Mouse (Mus musculus): ENCODE measurements around the gene Grpel1. TPM values are rescaled to one million over a fixed set of nuclear protein-coding genes. Genes with fewer than 3 reads are reported as not detected.

The Grpel1 gene
- polyA plus RNA-seq, 1 experiment from 2014 or later: 49.2 TPM

DNA sequence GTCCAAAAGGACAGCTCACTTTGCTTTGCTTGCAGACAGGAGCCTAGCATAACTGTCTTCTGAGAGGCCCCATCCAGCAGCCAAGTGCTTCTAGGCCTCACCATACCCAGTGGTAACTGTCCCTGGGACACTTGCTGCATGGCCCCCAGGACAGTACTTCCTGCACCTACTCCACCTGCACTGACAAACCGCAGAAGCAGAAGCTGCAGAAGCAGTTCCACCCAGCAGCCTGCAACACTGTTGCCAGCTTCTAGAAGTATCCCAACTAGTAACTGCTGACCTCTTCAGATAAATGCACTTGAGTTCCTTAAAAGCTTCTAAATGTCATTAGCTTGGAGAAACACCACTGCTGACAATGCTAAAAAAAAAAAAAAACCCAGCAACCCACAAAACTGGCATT, 50.3 kb downstream of the Grpel1 start:
- Histone ChIP-seq H3K4me3 (replicated peaks) (no peak overlapping the region), H3K27me3 (no peaks in the 10 kb centered on the region), H3K4me1 (no peaks in the 10 kb centered on the region), H3K36me3 (peaks cover 86% of the 10 kb centered on the region), H3K9ac (no peak overlapping the region), H3K4me2 (replicated peaks) (no peak overlapping the region), H3K9me3 (replicated peaks) (no peaks in the 10 kb centered on the region), H3K27ac (replicated peaks) (no peak overlapping the region)
- ATAC-seq (ENCODE audit: insufficient number of reproducible peaks, low FRiP score, low TSS enrichment, low read depth): no peak
- WGBS: 92% methylated on average over 1 of the region's 1 CpGs

DNA sequence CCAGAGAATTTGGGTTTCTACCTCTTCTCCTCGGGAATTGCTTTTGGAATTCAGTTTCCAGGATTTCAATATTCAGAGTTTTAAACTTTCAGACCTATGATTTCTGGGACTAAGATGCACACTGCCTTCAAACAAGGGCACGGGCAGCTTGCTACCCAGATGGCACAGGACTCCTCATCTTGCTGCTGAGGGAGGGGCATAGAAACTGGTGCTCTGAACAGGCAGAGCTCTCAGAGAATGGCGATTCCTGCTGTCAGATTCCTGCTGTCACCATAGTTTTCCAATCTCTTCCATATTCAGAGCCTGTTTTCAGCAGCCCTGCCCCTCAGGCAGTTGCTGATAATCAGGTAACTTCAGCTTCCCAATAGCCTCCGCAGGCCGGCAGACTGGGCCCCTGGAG, 50.8 kb downstream of the Grpel1 start:
- Histone ChIP-seq H3K4me1 (no peaks in the 10 kb centered on the region), H3K27ac (replicated peaks) (no peak overlapping the region), H3K9me3 (replicated peaks) (no peaks in the 10 kb centered on the region), H3K36me3 (peaks cover 86% of the 10 kb centered on the region), H3K4me2 (replicated peaks) (no peak overlapping the region), H3K27me3 (no peaks in the 10 kb centered on the region), H3K4me3 (replicated peaks) (no peak overlapping the region), H3K9ac (no peak overlapping the region)
- 75% methylated on average over 5 of the region's 5 CpGs for WGBS
- ATAC-seq (ENCODE audit: insufficient number of reproducible peaks, low FRiP score, low TSS enrichment, low read depth): no peak

DNA sequence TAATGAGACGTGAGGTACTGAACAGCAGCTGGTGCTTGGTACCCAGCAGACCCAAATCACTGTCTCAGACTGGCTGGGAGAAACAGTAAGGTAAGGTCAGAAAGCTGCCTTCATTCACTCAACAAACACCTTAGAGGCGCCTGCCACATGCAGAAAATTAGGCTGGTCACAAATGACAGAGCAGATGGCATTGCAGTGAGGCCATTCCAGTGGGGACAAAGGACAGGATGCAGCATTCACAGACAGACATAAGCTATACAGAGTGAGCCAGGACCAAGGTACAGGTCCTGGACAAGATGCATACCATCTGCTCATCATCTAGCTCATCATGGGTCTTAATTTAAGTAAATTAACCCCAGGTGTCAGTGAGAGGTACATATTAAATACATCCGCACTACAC, 52.8 kb downstream of the Grpel1 start:
- H3K27me3 ChIP-seq: no peaks in the 10 kb centered on the region
- no peak overlapping the region for H3K9ac ChIP-seq
- H3K4me1 ChIP-seq: no peaks in the 10 kb centered on the region
- ATAC-seq (ENCODE audit: insufficient number of reproducible peaks, low FRiP score, low TSS enrichment, low read depth): no peak
- H3K36me3 ChIP-seq: peaks cover 85% of the 10 kb centered on the region
- H3K4me3 ChIP-seq (replicated peaks): no peak overlapping the region
- H3K9me3 ChIP-seq (replicated peaks): no peaks in the 10 kb centered on the region
- no peak overlapping the region for H3K4me2 ChIP-seq (replicated peaks)
- WGBS: 64% methylated on average over 3 of the region's 3 CpGs
- H3K27ac ChIP-seq (replicated peaks): no peak overlapping the region

DNA sequence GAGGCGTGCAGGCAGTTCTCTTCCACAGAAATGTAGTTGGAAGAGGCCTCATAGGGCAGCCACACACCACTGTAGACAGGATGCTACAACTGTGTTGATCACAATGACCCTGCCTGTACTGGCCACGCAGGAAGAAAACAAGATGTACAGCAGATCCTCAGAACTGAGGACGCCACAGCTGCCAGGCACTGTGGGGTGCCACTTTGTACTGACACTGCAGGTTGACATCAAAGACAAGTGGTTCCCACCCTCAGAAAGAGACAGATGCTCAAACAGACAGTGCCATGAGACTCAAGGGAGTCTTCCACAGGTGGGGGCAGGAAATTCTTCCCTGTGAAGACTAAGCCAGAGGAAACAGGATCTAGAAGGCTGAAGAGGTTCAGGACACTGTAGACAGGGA, 55.0 kb downstream of the Grpel1 start:
- Histone ChIP-seq H3K9ac (no peak overlapping the region), H3K4me2 (replicated peaks) (no peak overlapping the region), H3K36me3 (peaks cover 74% of the 10 kb centered on the region), H3K4me3 (replicated peaks) (no peak overlapping the region), H3K4me1 (no peaks in the 10 kb centered on the region), H3K27me3 (no peaks in the 10 kb centered on the region), H3K9me3 (replicated peaks) (no peaks in the 10 kb centered on the region), H3K27ac (replicated peaks) (no peak overlapping the region)
- no peak for ATAC-seq (ENCODE audit: insufficient number of reproducible peaks, low FRiP score, low TSS enrichment, low read depth)
- 87% methylated on average over 3 of the region's 3 CpGs for WGBS

DNA sequence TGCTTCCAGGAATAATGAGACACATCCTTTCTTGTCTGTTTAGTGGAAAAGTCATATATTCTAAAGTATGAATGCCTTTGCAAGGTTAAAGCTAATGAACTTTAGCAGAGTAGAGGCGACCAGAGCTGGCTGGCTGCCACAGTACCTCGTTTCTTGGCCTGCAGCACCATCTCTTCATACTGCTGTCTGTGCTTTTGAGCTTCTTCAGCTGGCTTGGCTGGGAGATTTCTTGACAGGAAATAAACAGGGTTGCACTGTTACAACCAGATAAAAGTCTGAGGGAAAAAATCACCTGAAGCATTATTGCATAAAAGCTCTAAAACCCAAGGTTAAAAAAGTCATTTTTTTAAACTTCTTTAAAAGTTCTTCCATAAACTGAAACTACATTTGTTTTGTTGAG, 58.0 kb downstream of the Grpel1 start:
- H3K9me3 ChIP-seq (replicated peaks): no peaks in the 10 kb centered on the region
- no peak overlapping the region for H3K4me2 ChIP-seq (replicated peaks)
- peaks cover 62% of the 10 kb centered on the region for H3K36me3 ChIP-seq
- ATAC-seq (ENCODE audit: insufficient number of reproducible peaks, low FRiP score, low TSS enrichment, low read depth): no peak
- H3K27me3 ChIP-seq: no peaks in the 10 kb centered on the region
- H3K27ac ChIP-seq (replicated peaks): no peak overlapping the region
- peaks cover under 1% of the 10 kb centered on the region; the same call in 1 of the 2 replicates for H3K4me1 ChIP-seq
- WGBS: 68% methylated on average over 2 of the region's 2 CpGs
- H3K9ac ChIP-seq: no peak overlapping the region
- no peak overlapping the region for H3K4me3 ChIP-seq (replicated peaks)

DNA sequence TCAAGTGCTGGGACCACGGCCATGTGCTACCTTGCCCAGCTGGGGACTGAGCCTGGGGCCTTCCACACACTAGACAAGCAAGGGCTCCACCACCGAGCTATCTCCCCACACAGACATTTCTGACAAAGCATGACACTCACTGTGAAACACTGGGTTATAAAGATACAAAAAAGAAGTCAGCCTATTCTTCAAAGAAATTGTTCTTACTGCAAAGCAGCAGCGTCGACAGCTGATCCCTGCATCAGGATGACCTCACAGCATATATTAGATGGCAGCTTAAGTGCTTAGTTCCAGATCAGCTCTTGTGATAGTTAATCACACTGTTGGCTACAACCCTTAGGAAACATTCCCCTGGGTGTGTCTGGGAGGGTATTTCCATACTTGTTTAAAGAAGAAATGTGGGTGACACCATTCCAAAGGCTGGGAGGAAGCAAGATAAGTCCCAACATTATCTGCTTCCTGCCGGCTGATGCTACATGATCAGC, 58.5 kb downstream of the Grpel1 start:
- H3K4me2 ChIP-seq (replicated peaks): no peak overlapping the region
- no peaks in the 10 kb centered on the region for H3K9me3 ChIP-seq (replicated peaks)
- 74% methylated on average over 5 of the region's 5 CpGs for WGBS
- H3K4me3 ChIP-seq (replicated peaks): no peak overlapping the region
- H3K4me1 ChIP-seq: peaks cover 5% of the 10 kb centered on the region; the same call in 1 of the 2 replicates
- H3K27ac ChIP-seq (replicated peaks): no peak overlapping the region
- peaks cover 58% of the 10 kb centered on the region for H3K36me3 ChIP-seq
- ATAC-seq (ENCODE audit: insufficient number of reproducible peaks, low FRiP score, low TSS enrichment, low read depth): no peak
- no peak overlapping the region for H3K9ac ChIP-seq
- no peaks in the 10 kb centered on the region for H3K27me3 ChIP-seq

Other genes with a start within 250 kb of the Grpel1 start
- 25.3 and 26.2 TPM in 2 replicates for gene Sorcs2, start 66.9 kb upstream of the Grpel1 start, polyA plus RNA-seq (2015; fragmentation: Nextera tagmentation; extraction: Ambion mirVana)
- gene Tada2b, start 19.3 kb downstream of the Grpel1 start, polyA plus RNA-seq (2015; fragmentation: Nextera tagmentation; extraction: Ambion mirVana): 1.8 and 2.3 TPM in 2 replicates
- gene Ccdc96, start 19.6 kb downstream of the Grpel1 start, polyA plus RNA-seq (2015; fragmentation: Nextera tagmentation; extraction: Ambion mirVana): 2.0 and 3.8 TPM in 2 replicates
- gene Tbc1d14, start 128.3 kb downstream of the Grpel1 start, polyA plus RNA-seq (2015; fragmentation: Nextera tagmentation; extraction: Ambion mirVana): 40.3 and 41.3 TPM in 2 replicates
- gene D5Ertd579e, start 231.0 kb downstream of the Grpel1 start, polyA plus RNA-seq (2015; fragmentation: Nextera tagmentation; extraction: Ambion mirVana): 18.3 and 18.6 TPM in 2 replicates

Measured in embryonic facial prominence, embryonic 15.5 days (tissue).